Mouse (Mus musculus) thymus, postnatal 14 days (tissue): Measurements from ENCODE around the gene Kcnk5.

Source experiments
- DNase-seq: peaks from one replicate; pipeline ENCODE4 v3.0.0; 2021

Kcnk5 gene

DNA sequence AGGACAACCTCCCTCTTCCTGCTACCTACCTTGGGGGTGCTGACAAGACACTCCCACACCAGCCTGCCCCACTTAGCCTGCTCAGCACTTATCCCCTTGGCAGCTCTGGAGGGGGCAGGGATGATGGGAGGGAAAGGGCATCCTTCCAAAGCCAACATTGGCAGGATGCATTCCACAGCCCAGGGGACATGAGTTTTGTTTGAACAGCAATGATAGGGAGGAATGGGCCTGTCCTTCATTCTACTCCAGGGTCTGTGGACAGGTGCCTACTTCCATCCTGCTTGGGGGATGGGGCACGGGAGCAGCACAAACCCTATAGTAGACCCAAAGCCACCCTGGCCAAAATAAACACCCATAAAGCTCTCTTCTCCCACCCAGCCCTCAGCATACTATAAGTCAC lies 16.2 kb downstream of the Kcnk5 start:
- no peak for DNase-seq

DNA sequence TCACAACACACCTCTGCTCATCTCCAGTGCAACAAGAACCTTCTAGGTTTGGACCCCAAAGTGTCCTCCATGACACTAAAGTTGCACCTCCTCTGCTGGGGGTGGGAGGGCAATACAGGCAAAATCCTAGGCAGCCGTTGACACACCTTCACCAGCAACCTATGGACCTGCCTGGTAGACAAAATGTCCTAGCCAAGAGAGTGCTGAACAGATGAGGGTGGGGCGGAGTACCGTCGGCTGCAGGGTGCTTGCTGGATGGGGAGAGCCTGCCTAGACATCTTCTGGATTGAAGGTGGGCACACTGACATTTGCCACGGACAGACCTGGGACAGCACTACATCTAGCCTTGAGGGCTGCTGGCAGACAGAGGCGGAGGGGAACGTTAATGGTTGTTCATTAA lies 17.2 kb downstream of the Kcnk5 start:
- DNase-seq = no peak

DNA sequence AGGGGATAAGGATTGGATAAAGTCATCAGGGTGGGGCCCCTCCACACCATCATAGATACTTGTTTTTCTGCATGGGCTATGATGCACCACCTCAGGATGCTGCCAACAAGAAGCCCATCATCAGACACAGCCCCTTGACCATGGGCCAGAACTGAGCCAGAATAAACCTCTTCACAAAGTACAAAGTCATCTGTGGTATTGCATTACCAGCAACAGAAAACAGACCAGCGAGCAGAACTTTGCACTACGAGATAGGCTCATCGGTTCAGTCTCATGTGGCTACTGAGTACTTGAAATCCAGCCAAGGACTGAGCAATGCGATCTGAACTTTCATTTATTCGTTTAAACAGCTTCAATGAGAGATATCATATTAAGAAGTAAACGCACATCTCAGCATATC lies 18.9 kb downstream of the Kcnk5 start:
- no peak for DNase-seq

DNA sequence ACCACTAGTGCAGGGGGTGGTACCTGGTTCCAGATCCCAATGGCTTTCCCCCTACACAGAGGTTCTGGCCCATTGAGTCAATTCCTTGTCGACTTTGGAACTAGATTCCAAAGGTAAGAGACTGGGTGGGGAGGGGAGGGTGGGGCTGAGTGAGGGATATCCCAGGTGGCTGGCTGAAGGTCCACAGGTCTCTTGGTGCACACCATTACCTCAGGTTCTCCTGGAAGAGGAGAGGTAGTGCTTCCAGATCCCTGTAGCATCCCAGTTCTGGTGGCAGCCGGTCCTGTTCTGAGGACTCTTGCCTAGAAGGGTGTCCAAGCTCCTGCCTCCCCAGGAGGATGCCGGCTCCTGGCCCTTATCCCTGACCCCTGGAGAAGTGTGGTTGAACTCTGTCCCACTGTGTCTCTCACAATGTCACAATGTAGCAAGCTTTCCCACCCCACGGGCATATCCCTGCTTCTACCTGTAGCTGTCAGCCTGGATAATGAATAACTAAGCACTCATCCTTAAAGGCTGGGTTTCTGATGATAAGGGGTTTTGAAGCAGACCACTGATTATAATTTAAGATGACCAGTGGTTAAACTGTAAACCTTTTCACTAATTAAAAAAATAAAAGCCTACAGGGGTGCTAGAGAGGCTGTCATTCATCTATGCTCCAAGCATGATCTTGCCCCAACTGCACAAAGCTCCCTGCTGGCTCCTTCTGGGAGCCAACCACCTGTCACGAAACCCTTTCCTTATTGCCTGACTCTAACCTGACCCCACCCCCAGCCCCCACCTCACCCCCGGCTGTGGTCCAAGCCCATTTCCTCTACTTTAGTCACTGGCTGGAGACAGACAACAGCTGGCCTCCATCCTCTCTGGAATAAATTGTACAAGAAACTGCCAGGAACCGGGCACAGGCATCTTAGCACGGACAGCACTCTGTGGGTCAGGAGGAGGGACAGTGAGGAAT lies 22.6 kb downstream of the Kcnk5 start:
- no peak for DNase-seq

DNA sequence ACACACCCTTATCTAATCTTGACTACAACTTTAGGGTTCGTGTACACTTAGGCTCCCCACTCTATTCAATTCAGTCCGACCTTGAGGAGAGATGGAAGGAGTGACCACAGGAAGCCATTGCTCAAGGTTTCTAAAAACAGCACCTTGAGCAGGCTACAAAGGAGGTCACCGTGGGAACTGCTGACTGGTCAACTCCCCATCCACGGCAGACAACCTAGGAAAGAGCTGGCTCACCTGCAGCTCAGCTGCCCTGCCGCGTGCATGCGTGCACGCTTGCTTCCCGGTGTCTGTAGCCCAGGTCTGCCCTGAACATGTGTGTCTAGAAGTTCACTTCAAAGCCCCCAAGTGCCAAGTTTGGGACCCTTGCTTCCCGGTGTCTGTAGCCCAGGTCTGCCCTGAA lies 24.0 kb downstream of the Kcnk5 start:
- no peak for DNase-seq

DNA sequence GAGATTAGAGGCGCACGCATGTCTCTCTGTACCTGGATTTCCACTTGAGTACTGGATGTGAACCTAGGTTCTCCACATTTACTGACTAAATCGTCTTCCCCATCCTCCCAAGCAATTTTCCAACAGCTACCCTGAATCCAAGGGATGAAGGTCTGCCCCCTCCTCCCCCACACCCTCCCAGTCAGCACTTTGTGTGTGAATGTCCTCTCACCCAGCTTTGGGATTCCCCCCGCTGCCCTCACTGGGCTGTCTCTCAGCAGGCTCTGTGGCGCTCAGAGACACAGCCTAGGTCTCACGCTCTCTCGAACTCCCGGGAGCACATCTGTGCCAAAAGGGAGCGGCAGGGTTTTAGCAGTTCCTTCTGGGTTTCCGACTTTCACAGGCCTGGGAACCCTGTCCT lies 25.9 kb downstream of the Kcnk5 start:
- no peak for DNase-seq

DNA sequence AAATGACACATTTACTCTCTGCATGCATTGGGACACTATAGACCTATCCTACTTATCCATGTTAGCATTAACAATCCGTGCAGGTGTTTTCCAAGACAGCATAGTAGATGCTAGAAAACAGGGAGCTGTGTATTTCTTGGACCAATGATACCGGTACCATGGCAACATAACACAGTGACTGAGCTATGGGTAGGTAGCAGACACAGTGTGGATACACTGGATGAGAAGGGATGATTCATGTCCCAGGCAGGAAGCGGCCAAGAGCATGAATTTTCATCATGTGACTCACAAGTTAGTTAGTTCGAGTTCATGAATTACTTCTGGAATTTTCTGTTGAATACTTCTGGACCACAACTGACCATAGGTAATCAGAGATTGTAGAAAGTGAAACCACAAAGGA lies 26.7 kb downstream of the Kcnk5 start:
- DNase-seq = no peak

DNA sequence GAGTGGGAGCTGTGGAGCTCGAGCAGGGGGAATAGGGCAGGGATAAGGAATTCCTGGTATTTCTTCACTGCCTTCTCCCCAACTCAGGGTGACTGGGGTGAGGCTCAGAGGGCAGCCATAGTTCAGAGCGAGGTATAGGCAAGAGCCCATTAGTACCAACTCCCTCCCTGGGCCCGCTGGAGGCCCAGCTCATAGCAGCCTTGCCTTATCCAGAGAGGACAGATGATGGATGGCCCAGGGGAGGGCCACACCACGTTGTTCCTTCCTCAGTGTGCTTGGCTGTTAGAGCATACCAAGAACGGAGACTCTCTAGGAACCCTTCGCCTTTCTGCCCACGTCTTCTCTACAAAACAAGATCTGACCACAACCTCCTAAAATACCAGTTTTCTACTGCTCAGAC lies 27.4 kb downstream of the Kcnk5 start:
- no peak for DNase-seq

DNA sequence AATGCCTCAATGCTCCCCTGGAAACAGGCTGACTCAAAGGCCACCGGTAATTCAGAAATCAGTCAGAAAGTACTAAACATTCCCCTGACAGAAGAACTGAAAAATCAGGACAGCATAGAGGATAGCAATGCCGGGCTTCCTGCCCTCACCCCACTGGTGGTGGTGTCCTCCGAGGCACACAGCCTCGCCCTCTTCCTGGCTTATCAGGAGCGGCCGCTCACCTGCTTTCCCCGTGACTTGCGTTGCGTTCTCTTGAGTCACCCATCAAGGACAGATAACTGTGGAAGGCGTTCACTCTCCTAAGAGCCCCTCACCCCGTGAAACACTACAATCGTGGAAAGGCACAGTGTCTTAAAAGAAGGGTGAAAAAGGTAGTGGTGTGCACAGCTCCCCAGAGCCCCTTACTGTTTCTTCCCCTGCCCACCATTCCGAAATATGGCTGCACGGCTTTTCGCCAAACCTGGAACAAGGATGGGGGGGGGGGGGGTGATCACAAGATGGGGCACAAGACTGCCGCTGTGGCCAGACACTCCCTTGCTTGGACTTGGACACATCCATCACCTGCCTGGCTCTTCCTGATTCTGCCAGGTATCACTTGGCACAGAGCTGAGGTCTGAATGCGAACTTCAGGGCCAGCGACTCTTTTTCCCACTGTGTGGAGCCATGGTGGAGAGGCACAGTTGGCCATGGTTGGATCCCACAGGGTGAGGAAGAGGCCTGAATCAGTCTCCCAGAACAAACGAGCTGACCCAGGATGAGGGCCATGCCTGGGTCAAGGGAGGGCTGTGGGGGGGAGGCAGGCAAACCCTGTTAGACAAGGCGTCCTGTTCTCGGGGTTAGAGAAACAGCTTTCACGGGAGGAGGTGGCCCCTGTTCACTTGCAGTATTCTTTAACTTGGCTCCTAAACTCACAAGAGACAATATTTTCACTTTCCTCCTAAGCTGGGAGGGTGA lies 32.2 kb downstream of the Kcnk5 start:
- no peak for DNase-seq

DNA sequence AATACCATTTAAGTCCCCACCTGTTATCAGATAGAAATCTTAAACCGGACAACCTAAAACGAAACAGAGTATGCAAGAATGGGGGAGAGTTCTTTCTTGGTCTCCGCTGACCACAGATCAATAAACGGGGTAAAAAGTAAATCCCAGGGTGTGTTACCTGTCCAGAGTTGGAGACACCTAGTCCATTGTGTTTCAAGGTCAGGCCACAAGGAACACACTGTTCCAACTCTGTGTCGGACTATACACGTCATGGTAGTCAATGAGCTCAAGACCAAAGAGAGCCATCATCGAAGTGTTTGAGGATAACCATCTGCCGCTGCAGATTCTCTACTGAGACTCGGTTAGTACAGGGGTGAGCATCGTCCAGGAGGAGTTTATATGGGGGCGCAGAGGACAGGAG lies 33.1 kb downstream of the Kcnk5 start:
- no peak for DNase-seq

DNA sequence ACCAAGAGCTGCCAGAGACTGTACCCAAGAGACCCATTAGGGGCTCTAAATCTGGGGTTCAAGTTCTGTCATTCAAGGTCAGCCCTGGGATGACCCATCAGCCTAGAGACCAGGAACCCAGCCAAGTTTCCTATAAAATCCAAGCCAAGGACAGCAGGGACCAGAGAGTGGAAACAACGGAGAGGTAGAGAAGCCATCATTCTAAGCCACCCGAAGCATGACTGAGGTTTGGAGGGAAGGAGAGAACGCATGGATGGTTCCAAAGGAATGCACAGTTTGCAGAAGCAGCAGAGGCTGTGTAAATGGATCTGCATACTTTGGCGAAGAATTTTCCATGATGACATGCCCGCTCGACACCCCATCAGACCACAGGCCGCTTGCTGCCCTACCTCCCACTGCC lies 33.8 kb downstream of the Kcnk5 start:
- DNase-seq = no peak

DNA sequence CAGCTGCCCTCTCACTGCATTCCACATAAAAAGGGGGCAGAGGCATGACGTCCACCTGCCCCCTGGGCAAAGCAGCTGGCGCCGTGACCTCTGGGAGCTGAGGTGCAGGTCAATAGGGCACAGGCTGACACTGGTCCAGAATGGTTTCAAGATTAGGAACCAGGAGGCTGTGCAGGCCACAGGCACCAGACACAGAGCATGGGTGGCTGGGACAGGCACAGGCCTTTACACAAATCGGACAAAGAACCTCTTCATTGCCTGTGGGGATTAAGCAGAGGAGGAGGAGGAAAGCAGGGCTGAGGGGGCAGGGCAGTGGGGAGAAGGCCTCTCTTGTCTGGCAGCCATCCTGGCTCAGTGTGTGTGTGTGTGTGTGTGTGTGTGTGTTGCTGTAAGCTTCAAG lies 37.5 kb downstream of the Kcnk5 start:
- no peak for DNase-seq

DNA sequence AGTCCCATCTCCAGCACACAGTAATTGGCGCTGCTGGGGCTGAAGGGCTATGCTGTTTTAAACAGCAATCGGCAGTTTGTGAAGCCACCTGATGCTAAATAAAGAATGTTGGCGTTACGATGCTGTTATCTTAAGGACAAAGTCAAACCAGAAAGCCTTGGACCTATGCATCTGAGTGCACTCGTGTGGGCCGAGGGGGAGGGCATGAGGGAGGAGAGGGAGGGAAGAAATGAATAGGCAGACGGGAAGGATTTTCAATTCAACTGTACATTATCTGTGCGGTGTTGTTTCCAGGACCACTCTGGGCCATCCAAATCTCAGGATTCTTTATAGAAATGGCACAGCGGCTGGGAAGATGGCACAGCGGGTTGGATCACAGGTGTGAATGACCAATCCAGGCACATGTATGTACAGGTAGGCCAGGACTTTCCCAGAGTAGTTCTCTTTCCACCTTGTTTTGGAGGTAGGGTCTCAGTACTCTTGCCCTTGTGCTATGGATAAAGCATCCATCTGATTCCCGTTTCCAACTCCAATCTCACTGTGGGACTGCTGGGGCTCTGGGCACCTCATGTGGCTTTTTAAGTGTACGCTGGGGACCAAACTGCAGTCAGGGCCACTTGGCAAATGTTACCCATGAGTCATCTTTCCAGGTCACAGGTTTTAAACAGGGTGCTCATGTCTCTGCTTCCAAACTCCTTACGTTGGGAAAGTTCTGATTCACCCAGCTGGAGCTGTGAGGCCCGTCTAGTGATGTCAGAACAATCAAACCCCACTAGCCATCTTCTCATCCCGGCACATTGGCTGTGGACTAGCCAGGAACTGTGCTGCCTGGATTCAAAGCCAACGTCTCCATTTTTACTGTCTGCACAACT lies 42.9 kb downstream of the Kcnk5 start, which contains the start of gene Saysd1:
Gene Saysd1 (minus strand): TSS at position 51 of the 872 bp plus-strand sequence.
- DNase-seq = no peak

DNA sequence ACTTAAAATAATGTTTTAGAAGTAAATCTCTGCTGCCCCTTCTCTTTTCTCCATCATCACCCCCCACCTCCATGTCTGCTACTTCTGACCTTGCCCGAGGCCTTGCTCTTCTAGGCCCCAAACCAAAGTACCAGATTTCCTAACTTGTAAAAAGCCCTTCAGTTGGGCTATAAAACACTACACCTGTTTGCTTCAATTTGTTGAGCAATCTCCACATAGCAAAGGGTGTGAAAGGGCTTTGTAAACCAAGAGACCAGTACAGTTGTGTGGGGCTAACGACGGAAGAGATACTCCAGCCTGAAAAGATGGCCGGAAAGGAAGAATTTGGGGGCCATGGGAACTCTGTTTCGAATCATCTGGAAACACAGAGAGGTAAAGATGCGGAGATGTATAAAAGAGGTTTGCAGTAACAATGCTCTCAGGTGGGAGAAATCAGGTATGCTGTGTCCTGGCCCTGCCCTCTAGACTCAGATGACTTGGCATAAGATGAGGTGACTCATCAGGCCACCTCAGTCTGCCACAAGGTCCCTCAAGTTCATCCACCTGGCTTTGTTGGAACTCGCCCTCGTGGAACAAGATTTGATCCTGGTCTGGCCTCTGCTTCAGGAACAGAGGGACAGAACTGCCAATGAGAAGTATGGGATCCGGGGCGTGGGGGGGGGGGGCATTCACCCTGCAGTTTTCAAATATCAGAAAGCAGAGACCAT lies 46.5 kb downstream of the Kcnk5 start:
- DNase-seq = no peak

DNA sequence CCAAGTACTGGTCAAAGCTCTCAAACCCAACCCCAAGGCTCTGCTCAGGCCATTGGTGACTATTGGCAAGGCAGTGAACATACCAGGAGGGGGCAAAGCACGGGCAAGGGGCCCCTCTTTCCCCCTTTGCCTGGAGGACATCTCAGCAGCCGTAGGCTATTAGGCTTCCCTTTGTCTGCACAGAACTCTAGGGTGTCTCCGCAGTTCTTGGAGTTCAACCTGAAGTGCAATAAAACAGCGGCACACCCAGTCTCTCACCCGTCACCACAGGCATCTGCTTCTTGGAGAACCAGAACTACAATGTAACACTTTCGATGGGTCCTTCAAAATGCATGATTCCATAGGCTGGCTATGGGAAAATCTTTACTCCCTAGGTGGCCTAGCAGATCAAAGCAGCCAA lies 53.4 kb downstream of the Kcnk5 start:
- no peak for DNase-seq

DNA sequence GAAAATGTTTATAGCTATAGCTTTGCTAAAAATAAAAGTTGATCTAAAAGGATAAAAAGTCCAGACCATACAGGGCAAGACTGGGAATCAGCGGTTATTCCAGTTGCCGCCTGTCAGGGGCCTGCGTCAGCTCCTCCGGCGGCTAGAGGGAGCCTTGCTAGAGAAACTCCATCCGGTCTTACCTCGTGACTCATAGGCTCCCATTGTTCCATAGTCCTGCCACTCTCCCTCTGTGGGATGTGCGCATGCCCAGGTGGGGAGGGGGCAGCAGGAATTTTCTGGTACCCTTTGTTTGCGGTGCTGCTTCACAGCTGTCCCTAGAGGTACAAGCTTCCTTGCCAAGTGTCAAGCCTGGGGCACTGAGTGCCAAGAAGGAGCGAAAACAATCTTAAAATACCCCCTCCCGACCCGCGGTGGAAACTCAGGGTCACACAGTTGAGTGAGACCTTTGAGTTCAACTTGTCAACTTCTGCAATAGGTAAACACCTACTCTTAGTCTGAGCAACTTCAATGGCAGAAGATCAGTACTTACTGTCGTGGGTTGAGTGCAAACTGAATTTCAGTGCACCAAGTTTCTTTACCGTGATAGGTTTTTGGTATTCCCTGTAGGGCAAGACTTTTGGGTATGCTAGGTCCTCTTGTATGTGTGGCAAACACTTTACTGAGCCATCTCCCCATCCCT lies 54.1 kb downstream of the Kcnk5 start:
- DNase-seq = no peak

DNA sequence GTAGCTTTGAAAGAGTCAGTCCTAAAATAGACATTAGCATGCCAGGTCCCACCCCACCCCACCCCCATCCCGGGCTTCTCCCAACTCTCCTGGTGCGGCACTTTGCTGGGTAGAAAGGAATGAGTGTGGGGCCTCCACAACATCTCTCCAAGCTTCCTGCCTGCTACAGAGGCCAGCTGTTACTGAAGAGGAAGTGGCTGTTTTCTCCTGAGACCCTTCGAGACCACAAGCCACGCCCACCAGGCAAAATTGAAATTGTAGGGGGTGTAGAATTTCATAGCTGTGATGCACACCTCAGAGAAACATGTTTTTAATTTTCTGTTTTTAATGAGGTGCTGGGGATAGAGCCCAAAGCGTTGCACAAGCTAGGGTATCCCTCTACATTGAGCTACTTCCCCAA lies 60.7 kb downstream of the Kcnk5 start:
- peak; percentile 81 for DNase-seq

DNA sequence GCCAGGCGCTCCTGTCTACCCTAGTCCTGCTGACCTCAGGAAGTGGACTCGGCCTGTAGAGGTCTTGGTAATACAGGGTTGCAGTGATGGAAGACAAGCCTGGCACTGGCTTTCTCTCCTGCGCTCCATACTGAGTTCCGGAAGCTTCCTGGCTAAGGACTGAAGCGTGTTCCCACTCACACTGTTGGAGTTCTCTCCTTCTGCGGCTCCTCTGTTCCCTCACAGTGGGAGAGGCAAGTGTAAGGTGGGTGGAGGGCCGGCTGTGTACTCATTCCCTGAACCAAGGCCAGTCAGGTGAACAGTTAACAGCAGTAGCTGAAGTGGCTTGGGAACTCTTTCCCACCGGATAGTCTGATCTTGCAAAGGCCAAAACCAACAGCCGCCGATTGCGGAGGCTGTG lies 61.6 kb downstream of the Kcnk5 start:
- no peak for DNase-seq

DNA sequence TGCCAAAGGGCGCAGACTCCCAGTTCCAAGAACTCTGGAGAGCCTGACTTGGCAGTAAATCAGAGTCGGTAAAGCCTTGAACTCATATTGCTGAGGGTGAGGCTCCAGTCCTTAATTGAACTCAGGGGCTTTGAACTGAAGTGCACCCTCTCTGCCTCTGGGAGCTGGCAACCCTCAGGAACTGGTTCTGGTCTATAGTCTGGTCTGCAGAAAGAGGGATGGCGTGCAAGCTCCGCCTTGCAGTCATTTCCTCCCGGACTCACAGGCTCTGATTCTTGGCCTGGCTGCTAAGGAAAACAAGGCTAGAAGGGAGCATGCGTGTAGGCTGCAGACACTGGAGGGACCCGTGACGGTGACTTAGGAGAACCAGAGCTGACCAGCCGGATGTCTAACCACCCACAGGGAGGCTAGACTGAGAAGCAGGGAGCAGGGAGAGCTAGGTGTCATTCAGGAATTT lies 65.4 kb downstream of the Kcnk5 start:
- DNase-seq = no peak

DNA sequence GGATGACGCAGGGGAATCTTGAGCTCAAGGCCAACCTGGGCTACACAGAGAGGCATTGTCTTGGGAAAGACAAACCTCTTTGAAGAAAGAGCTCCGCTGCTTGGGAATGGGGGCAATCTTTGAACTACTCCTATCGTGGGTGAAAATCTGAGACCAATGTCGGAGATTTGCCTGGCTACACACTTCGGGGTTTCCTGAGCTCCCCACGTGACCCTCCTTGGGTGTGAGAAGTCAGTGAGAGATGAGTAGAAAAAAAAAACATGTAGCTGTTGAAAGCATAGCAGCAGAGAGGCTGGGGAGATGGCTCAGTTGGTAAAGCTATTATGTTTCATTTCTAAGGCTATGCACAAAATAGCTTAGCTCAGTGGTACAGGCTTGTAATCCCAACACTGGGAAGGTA lies 66.7 kb downstream of the Kcnk5 start:
- DNase-seq = peak; percentile 21

DNA sequence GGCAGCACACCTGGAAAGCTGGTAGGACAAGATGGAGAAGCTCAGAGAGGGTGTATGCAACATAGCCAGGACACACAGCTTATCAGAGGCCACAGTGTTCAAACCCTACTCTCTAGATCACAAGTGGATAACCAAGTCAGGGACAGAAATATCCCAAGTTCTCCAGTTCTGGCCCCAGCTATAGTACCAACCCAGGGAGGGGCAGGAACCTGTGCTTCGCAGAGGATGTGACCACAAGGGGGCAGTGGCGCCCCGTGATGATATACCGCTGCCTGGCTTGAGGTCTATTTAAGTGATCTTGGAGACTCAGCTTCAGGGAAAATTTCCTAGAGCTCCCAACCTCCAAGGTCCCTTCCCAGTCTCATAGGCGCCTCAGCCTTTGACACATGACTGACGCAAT lies 67.6 kb downstream of the Kcnk5 start:
- DNase-seq = peak; percentile 87
